ENCODE assay signal across 18 mouse cellular contexts in the genomic region with DNA sequence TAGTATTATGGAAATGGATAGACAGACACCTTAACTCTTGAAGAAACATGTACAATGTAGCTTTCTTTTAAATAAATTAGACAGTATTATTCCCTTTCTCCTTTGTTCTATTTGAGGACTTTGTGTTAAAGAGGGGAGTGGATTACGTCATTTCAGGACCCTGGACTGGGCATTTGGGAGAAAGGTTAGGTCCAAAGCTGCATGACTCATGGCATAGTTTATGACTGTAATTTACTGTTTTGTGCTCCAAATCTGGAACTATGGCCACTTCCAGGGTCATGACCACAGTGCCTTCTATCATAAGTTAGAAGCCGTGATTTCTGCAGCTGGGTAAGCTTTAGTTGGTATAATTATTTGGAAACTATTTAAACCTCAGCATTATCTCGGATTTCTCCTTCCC.
"Had no signal": no experiment of that assay in that cellular context is flagged by ENCODE, and none has a peak within 500 bp of the region (broad histone marks: within the 10 kb centered on the region; RNA-seq: fewer than 3 reads in every experiment).

No protein-coding gene starts in this region.

- H3K36me3 ChIP-seq: kidney, embryonic 15.5 days; limb, embryonic 12.5 days; limb, embryonic 15.5 days; midbrain, embryonic 12.5 days; midbrain, embryonic 15.5 days had no signal

- H3K27ac ChIP-seq: kidney, embryonic 15.5 days; limb, embryonic 12.5 days; limb, embryonic 15.5 days; liver, embryonic 14.5 days; macrophage; midbrain, embryonic 12.5 days; midbrain, embryonic 15.5 days; stomach, postnatal 0 days had no signal

- H3K4me2 ChIP-seq: kidney, embryonic 15.5 days; limb, embryonic 12.5 days; limb, embryonic 15.5 days; liver, embryonic 11.5 days; lung, embryonic 14.5 days; midbrain, embryonic 12.5 days; midbrain, embryonic 15.5 days had no signal

- H3K9ac ChIP-seq: kidney, embryonic 15.5 days; limb, embryonic 12.5 days; limb, embryonic 15.5 days; liver, embryonic 14.5 days; liver, postnatal 0 days; lung, embryonic 14.5 days; midbrain, embryonic 12.5 days; midbrain, embryonic 15.5 days had no signal

- H3K4me3 ChIP-seq: kidney, embryonic 15.5 days; limb, embryonic 12.5 days; limb, embryonic 15.5 days; midbrain, embryonic 12.5 days; midbrain, embryonic 15.5 days had no signal

- ATAC-seq: liver, postnatal 0 days; lung, postnatal 0 days; midbrain, embryonic 15.5 days had no signal

- H3K27me3 ChIP-seq: kidney, embryonic 15.5 days; limb, embryonic 12.5 days; limb, embryonic 15.5 days; midbrain, embryonic 12.5 days; midbrain, embryonic 15.5 days had no signal

- H3K9me3 ChIP-seq: kidney, embryonic 15.5 days; limb, embryonic 12.5 days; limb, embryonic 15.5 days; midbrain, embryonic 12.5 days; midbrain, embryonic 15.5 days had no signal

- DNase-seq: kidney, postnatal 14 days; kidney, postnatal 4 days; left cerebral cortex, postnatal 4 days; liver, postnatal 0 days; lung, embryonic 14.5 days; thymus, adult 2 months; thymus, postnatal 14 days; thymus, postnatal 4 days had no signal

- H3K4me1 ChIP-seq: kidney, embryonic 15.5 days; limb, embryonic 12.5 days; limb, embryonic 15.5 days; midbrain, embryonic 12.5 days; midbrain, embryonic 15.5 days had no signal
